In the genomic region with DNA sequence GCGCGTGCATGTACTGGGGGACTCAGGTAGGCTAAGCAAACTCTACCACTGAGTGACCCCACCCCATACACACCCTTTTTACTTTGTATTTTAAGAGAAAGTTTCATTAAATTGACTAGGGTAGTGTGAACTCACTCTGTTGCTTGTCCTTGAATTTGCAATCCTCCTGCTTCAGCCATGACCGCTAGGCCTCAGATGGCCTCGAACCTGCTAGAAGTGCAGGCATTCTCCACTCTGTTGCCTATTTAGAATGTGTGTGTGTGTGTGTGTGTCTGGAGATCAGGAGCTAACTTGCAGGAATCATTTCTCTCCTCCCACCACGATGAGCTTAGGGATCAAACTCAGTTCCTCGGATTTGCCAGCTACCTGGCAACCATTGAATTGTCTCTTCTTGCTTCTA, we compare ENCODE assay signal across 21 mouse cellular contexts. TPM values are rescaled to one million over a fixed set of nuclear protein-coding genes. Genes with fewer than 3 reads are reported as not detected.
A peak's percentile ranks its signal among the peaks of the same experiment; 100 is the strongest.
DNase-seq lines count a peak whose midpoint lies in the region; ATAC-seq and TF ChIP-seq lines count a peak whose summit lies in the region.
"Had no signal": no experiment of that assay in that cellular context is flagged by ENCODE, and none has a peak within 500 bp of the region (broad histone marks: within the 10 kb centered on the region; RNA-seq: fewer than 3 reads in every experiment).

No protein-coding gene starts in this region.

- peaks cover 53% of the 10 kb centered on the region for H3K4me1 ChIP-seq in limb, embryonic 15.5 days
- peaks cover 50% of the 10 kb centered on the region for H3K4me1 ChIP-seq in limb, embryonic 10.5 days
- peaks cover 85% of the 10 kb centered on the region for H3K4me1 ChIP-seq in E14TG2a.4 (replicated peaks; ENCODE audit: low read depth, low read length)

- DNase-seq in gastrocnemius, adult 2 months: no peak
- DNase-seq in gastrocnemius, adult 8-10 months (ENCODE audit: low spot score in 2 of 2): no peak
- DNase-seq in limb, embryonic 10.5 days (ENCODE audit: low spot score): no peak
- peak; percentile 81 for DNase-seq in R1 (ENCODE audit: low read depth, low spot score)
- DNase-seq in layer of hippocampus, adult 8-10 months (ENCODE audit: low spot score in 2 of 2): no peak
- DNase-seq in frontal cortex, postnatal 36 days (ENCODE audit: low spot score in 2 of 2): no peak
- DNase-seq: adrenal gland, postnatal 25 days; cerebellum, postnatal 10 days; gastrocnemius, postnatal 10 days; liver; thymus, adult 18-20 months; thymus, postnatal 36 days had no signal

- no peak for TF ChIP-seq CTCF in gastrocnemius, adult 2 months (IDR thresholded peaks at IDR 0.05)
- TF ChIP-seq CTCF in E14TG2a.4 (conservative IDR thresholded peaks at IDR 0.05; ENCODE audit: low read length): no peak

- H3K9me3 ChIP-seq in limb, embryonic 15.5 days: no peaks in the 10 kb centered on the region
- H3K9me3 ChIP-seq in limb, embryonic 10.5 days (replicated peaks): no peaks in the 10 kb centered on the region
- H3K9me3 ChIP-seq in E14TG2a.4 (ENCODE audit: low read length): peaks cover 6% of the 10 kb centered on the region
- H3K9me3 ChIP-seq: hindbrain, embryonic 12.5 days; liver, embryonic 15.5 days; midbrain, embryonic 12.5 days had no signal

- ATAC-seq in limb, embryonic 15.5 days (ENCODE audit: insufficient number of reproducible peaks, low FRiP score, low TSS enrichment, low read depth): no peak
- ATAC-seq: CD4-positive, CD25-positive, alpha-beta regulatory T cell, adult 4 months; forebrain, embryonic 13.5 days; intestine, postnatal 0 days had no signal

- no peaks in the 10 kb centered on the region for H3K27me3 ChIP-seq in limb, embryonic 15.5 days
- no peaks in the 10 kb centered on the region for H3K27me3 ChIP-seq in limb, embryonic 10.5 days (ENCODE audit: low read depth, poor library complexity, severe bottlenecking)
- H3K27me3 ChIP-seq in E14TG2a.4 (ENCODE audit: insufficient read depth, low read length): no peaks in the 10 kb centered on the region
- H3K27me3 ChIP-seq: forebrain, embryonic 13.5 days; heart, embryonic 12.5 days; hindbrain, embryonic 12.5 days; liver, embryonic 15.5 days had no signal

- no peak overlapping the region for H3K4me2 ChIP-seq in limb, embryonic 15.5 days
- H3K4me2 ChIP-seq: forebrain, embryonic 13.5 days; heart, embryonic 12.5 days; hindbrain, embryonic 12.5 days; liver, embryonic 15.5 days; midbrain, embryonic 12.5 days had no signal

- H3K4me3 ChIP-seq in gastrocnemius, adult 2 months: no peak overlapping the region
- H3K4me3 ChIP-seq in limb, embryonic 15.5 days: no peak overlapping the region
- no peak overlapping the region for H3K4me3 ChIP-seq in limb, embryonic 10.5 days
- peak overlapping the region; percentile 39 for H3K4me3 ChIP-seq in E14TG2a.4 (replicated peaks; ENCODE audit: low read length)
- H3K4me3 ChIP-seq: forebrain, embryonic 13.5 days; heart, embryonic 12.5 days; hindbrain, embryonic 12.5 days; liver, embryonic 15.5 days; midbrain, embryonic 12.5 days had no signal

- peak overlapping the region; percentile 20; the same call in 1 of the 2 replicates for H3K27ac ChIP-seq in gastrocnemius, adult 2 months
- peak overlapping the region; percentile 75 for H3K27ac ChIP-seq in limb, embryonic 15.5 days
- H3K27ac ChIP-seq in limb, embryonic 10.5 days: no peak overlapping the region
- H3K27ac ChIP-seq: forebrain, embryonic 13.5 days; hindbrain, embryonic 12.5 days; liver, embryonic 15.5 days; midbrain, embryonic 12.5 days had no signal

- H3K36me3 ChIP-seq in limb, embryonic 15.5 days: no peaks in the 10 kb centered on the region
- H3K36me3 ChIP-seq in limb, embryonic 10.5 days: no peaks in the 10 kb centered on the region
- 0 out of 2 replicates have a peak, but pooled peaks cover 2% of the 10 kb centered on the region for H3K36me3 ChIP-seq in E14TG2a.4 (ENCODE audit: insufficient read depth, low read length)
- H3K36me3 ChIP-seq: heart, embryonic 12.5 days; hindbrain, embryonic 12.5 days; liver, embryonic 15.5 days; midbrain, embryonic 12.5 days had no signal

- intact Hi-C loops in gastrocnemius, adult 2 months (cut with DNase I): no loop called here

- WGBS in limb, embryonic 15.5 days: 88% methylated on average over 6 of the region's 6 CpGs
- WGBS in limb, embryonic 10.5 days: 90% methylated on average over 6 of the region's 6 CpGs

- H3K9ac ChIP-seq in limb, embryonic 15.5 days: no peak overlapping the region
- H3K9ac ChIP-seq: forebrain, embryonic 13.5 days; heart, embryonic 12.5 days; hindbrain, embryonic 12.5 days; liver, embryonic 15.5 days; midbrain, embryonic 12.5 days had no signal

RNA-seq across cellular contexts. Expression of a gene that starts 10.7 kb away (rescaled TPM):
- total RNA-seq in gastrocnemius, adult 2 months (2021): 10 to 100 TPM; 34.9 to 35.6 TPM
- total RNA-seq in gastrocnemius, adult 8-10 months (2022): 10 to 100 TPM; 18.8 to 27.9 (median 27.3) TPM
- 117 and 129 TPM in 2 replicates for polyA plus RNA-seq in limb, embryonic 15.5 days (2015; fragmentation: Nextera tagmentation; extraction: Ambion mirVana)
- polyA plus RNA-seq in limb, embryonic 10.5 days (2016; fragmentation: Nextera tagmentation; extraction: Ambion mirVana): 62.9 and 73.7 TPM in 2 replicates
- total RNA-seq in layer of hippocampus, adult 8-10 months (2022): 10 to 100 TPM; 35.7 to 48.2 (median 46.7) TPM
